Mouse (Mus musculus) layer of hippocampus, postnatal 10 days (tissue): ENCODE results near the gene Poc1a. TPM values are rescaled to one million over a fixed set of nuclear protein-coding genes. Genes with fewer than 3 reads are reported as not detected.
A peak's percentile ranks its signal among the peaks of the same experiment; 100 is the strongest.

Source experiments
- DNase-seq, 2 experiments: peaks; one replicate each; pipeline ENCODE4 v3.0.0; 2021; ENCODE audit warnings: low spot score in 2 of 2
- total RNA-seq, 2 experiments: library from RNA; stranded (reverse); gene quantifications; 2 replicates each; pipeline ENCODE4 v1.2.3; 2021

Poc1a gene
- total RNA-seq, 2 experiments from 2014 or later, result 12.2 to 12.6 TPM

DNA sequence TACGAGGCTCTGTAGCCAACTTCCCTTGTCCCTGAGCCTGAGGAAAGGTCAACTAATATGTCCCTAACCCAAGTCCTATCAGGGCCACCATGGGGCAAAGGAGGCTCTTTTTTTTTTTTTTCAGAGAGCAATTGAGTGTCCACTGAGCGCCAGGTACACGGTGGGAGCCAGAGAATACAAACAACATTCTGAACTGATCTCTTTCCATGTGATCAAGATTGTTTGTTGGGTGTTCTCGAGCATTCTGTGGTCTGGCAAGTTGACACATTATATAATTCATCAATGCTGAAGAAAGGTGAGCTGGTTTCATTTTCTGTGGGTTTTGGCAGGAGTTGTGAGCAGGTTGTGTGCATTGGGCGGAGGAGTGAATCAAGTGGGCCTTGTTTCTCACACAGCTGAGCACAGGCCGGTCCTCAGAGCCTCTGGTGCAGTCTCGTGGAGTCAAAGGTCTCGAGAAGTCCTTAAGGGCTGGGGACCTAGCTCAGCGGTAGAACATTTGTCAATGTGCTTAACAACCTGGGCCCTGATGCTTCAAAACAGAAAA is 17.4 kb upstream of the Poc1a start:
- DNase-seq, result no peak

DNA sequence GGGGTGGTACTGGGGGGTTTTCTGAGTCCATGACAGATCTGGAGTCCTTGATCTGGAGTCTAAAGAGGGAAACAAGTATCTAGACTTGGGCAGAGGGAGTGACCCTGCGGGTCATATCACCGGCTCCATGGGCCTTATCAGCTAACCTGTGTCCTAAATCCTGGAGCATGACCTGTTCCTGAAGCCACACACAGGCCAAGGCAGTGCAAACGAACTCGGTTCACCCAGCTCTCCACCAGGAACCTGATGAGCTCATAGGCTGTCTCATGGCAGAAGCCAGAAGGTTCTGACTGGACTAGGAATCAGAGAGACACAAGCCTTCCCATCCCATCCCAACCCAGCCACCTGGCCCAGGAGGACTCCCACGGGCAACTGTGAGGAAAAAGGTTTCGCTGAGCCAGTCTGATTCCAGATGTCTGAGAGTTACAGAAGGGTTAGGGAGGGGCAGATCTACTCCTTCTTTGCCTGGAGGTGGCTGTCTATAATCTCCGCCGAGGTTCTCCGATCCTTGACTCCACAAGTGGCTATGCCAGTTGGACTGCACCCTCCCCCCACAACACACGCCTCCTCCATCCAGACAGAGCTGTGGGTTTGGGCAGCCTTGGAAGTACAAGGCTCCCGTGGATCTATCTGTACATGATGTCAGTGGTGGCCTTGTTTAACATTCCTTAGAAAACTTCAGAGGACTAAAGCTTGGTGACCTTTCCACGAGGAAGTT is 15.3 kb upstream of the Poc1a start:
- no peak for DNase-seq

DNA sequence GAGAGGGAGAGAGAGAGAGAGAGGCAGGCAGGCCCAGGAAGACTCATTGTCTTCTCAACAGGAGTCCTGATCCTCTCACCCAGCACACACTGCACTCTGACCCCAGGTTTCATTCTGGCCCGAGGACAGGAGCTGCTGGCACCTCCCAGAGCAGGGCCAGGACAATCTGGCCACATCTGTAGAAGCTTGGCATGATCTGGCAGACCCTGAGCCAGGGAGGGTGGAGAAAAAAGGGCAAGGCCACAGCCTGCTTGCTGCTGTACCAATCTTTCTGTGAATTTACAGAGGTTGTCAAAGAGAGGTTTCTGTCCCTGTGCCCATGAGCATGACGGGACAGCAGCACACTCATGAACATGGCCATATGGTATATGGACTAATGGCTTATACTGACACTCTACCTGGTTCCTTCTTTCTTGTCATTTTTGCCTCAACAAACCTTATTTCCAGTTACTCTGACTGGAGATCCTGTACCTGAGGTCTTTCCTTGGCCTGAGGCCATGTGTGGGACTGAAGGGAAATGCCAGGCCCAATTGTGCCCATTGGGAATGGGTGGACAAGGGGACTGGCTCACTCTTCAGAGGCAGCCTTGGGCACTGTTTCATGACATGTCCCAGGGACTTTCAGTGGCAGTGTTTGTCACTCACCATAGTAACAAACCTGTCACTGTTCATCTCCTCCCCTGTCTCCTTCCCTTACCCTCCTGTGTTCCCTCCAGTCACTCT is 13.8 kb upstream of the Poc1a start:
- no peak for DNase-seq

DNA sequence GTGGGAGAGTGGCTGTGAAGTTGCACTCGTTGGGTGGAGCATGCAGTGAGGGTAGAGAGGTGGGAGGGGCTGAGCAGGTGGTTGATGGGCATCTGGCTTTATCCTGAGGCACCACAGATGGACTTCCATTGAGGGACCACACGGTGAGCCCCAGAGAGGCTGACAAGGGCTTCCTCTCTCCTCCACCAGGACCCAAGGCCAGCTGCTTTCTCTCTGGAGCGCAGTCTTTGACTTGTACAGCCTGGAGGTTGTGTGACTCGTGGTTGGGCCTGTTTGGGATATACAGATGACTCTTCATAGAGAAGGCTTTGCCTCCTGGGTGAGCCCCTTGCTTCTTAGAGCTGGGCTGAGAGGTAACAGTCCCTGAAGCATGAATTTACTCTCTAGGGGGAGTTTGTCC is 12.4 kb upstream of the Poc1a start:
- no peak for DNase-seq

DNA sequence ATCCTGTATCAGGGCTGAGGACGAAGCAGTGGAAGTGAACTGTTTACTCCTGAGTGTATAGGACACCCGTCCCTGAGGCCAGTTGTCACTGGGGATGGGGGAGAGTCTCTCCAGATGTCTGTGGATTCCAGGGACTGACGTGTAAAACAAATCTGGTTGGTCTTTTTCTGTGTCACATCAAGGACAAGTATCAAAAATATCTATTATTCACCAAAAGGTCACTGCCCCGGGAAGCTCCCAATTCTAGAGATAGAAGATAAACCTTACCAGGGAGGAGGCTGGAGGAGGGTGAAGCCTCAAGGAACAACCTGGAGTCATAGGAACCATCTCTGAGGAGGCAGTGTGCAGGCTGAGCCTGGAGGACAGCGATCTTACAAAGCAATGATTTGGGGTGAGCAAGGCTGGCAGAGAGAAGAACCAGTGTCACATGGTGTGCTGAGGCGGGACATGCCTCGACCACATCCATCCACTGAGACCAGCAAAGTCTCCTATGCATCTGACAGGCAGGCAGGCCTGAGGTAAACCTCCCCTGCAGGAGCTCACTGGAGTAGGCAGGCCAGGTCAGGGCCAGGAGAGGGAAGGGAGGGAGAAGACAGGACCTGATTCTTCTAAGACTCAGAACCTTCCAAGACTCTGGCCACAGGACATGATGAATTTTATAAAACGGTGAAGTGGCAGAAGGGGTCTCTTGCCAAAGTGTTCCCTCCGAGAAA is 11.6 kb upstream of the Poc1a start:
- no peak for DNase-seq

DNA sequence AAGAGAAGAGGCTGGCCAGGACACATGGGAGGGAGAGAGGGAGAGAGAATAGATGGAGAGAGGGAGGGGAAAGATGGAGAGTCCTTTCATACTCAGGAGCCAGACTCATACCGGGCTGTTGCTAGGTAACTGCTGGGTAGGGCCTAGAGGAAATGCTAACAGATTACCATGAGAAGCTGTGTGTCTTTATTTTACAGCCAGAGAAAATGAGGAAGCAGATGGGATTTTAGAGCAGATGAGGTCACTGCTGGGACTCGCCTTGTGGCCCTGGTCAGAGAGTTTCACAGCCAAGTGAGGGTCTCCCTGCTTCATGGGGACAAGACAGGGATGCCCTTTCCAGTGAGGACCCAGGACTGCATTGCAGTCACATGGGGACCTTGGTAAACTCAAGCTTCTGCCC is 11.0 kb upstream of the Poc1a start:
- no peak for DNase-seq

DNA sequence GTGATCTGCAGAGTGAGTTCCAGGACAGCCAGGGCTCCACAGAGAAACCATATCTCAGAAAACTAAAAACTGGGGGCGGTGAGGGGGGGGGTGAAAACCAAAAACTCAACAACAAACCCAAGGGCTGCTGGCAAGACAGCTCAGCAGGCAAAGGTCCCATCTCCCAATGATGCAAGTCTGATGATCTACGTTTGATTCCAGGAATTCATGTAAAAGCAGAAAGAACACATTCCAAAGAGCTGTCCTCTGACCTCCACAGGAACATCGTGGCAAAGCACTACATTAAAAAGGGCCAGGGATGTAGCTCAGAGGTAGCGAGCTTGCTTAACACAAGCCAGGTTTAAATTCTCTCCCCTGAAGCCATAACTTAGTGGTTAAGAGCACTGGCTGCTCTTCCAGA is 10.2 kb upstream of the Poc1a start:
- no peak for DNase-seq

DNA sequence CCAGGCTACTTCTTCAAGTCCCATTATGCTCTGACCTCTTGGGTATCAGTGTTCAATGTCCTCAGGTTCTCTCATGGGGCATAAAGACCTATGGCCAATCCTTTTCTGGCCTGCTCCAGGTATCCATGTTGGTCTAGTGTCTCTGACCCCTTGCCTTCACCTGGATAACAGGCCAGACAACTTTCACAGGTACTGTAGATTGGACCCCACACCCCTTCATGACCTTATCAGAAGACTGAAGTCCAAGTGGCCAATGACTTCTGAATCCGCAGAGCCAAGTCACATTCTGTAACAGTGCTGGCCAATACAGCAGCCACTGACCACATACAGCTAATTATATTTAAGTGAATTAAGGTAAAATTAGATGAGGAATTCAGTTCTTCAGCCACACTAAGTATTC is 8.6 kb upstream of the Poc1a start:
- no peak for DNase-seq

DNA sequence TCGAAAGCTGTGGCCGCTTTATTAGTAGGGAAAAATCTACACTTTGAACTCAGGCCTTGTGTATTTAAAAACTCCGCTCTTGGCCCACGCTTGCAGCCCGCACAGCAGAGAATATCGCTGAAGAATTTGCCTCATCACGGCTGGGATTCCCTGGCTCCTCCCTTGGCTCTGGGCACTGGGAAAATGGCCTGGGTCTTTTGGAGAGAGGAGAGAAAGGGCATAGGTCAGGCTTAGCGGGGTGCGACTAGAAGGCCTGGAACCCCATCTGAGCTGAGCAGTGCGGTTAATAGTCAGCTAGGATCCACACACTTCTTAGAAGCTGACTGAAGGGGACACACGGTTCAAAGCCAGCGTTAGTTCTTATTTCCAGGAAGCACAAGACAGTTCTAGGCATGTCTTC is 7.6 kb upstream of the Poc1a start:
- DNase-seq, result no peak

DNA sequence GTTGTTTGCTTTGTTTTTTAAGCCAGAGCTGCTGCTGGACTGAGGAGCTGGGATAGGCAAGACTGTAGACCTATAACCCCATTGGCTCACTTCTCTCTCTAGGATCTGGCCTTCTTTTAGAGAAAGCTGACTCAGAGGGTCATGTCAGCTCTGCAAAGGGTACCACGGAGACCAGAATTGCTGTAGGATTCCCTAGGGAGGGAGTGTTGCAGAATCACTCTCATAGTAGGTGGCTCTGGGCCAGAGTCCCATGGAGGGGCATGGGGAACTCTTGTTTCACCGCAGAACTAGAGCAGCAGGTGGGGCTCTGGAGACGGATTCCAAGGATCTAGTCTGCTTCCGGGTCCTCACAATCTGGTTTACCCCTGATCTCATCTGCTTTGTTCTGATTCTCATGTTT is 7.1 kb upstream of the Poc1a start:
- DNase-seq, result no peak

DNA sequence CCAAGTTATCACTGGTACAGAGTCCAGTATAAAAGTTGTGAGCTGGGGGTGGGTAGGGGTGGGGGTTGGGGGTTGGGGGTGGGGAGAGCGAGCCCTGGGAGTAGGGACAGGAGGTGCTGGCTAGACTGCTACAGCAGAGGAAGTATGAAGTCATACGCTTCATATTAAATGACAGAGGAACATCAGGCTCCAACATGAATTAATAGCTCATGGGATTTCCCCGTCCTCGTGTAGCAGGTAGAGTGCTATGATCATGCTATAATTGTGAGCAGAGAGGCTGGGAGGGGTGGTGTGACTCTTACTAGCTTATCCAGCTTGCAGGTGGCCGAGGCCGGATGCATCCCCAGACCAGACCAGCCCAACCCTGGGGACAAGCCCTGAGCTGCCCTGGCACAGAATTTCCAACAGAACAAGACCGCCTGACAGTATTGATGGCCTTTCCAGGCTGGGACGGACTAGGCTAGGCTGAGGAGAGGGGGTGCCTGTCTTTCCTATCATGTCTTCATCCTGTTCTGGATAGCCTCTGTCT is 6.1 kb upstream of the Poc1a start:
- no peak for DNase-seq

DNA sequence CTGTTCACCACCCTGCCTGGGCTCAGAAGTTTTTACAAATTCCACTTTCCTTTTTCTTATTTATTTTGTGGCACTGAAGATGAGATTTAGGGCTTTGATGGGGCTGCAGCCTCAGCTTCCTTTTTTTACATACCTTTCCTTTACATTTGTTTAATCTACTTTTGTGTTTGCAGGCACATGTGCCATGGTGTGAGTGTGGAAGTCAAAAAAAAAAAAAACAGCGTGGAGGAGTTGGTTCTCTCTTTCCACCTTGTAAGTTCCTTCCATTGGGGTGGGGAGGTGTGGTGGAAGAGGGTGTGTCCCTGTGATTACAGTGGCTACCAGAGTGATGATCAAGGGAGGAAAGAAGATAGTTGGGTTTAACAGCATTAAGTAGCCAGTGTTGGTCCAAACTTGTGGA is 5.1 kb upstream of the Poc1a start:
- no peak for DNase-seq

DNA sequence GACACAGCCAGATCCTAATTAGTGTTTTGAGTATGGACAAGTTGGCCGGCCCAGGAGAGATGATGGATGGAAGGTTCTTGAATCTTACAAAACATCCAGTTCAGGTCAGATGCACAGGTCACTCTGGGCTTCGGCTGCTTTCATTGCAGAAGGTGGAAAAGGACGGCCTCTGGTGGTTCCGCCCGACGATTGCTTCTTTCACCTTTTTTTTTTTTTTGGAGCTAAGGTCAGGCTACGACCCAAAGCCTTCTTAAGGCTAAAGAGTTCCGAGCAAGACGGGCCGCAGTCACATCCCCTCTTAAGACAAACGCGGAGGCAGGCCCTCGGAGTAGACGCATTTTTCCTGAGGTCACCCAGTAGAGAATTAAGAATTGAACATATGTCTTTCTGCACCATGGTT is 475 bp upstream of the Poc1a start:
- DNase-seq, result peak in 1 of 2 experiments; percentile 56

DNA sequence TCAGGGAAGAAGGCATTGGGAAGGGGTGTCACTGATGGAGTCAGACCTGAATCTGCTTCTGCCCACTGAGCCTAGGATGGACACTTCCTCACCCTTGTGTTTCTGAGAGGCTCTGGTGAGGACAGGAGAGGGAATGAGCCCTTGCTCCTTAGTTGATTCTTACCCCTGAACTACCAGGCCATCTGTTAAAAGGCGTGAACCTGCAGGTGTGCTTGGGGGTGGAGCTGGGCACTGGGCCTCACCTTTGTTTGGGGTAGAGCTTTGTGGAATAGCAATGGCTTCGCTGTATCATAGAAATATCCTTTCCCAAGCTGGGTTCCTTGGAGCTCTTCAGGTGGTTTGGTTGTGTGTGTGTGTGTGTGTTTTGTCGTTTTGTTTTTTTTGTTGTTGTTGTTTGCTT is 1.2 kb downstream of the Poc1a start:
- DNase-seq, result no peak

DNA sequence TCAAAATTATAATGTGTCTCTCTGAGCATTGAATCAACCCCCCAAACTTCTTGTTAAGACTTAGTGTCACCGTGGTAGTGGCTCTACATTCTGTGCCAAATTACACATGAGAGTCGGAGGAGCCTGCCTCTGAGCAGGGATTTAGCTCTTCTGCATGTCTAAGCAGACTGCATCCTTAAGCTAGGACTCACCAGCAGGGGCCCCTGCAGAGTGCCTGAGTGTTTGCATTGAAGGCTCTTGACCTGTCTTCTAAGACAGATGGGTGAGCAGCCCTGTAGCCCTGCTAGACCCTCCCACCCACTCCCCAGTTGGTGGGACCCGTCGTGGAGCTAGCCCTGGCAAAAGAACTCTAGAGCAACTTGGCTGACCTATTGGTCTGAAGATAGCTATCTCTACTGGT is 6.3 kb downstream of the Poc1a start:
- no peak for DNase-seq

DNA sequence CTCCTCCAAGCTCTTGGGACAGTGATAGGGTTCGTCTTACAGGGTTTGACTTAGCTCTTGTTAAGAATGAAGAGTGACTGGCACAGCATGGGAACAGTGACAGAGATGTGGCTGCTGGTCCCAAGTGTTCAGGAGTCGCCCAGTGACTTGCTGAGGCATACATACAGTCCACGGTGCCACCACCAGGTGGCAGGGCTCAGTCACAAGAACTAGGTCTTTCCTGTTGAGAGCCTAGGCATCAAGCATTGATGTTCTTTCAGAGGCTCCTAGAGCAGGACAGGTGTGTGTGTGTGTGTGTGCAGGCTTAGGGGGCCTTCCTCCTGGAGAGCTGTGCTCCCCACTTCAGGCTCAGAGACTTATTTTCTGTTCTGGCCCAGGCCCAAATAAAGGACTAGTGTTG is 8.0 kb downstream of the Poc1a start:
- peak; percentile 82 to 88 for DNase-seq

DNA sequence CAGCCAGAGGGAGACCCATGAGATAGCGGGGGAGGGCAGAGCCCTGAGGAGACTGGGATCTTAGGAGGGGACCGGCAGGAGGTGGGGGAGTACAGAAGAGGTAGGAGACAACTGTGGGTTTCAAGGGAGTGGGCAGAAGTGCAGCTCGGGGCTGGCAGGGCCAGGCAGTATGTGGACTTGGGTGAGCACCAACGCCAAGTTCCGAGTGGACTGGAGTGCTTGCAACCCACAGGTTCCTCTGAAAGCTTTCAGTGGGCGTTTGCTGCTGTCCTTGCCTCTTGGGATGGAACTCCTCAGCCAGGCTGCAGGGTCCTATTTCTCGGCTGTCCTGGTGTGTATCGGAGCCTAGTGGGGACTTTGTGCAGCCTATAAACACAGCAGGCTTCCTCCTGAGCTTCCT is 9.0 kb downstream of the Poc1a start:
- no peak for DNase-seq

DNA sequence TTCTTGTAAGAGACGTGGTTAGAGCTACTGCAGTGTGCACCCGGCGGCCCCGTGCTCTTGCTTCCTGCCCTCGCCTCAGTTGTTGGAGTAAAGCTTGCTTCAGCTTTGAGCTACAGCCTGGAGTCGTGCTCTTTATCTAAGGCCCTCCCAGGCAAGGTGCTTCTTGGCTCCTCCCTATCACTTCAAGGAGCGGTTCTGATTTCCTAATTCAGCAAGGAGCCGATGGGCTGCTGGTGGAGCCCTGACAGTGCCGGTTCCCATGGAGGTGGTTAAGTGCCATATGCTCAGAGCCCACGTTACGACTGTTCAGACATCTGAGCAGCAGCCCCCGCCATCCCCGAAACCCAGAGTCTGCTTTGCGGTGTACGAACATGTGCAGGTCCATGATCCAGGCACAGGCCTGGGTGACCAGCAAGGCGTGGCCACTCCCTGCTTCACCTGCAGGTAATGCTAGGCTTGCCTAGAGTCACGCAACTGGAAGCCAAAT is 9.8 kb downstream of the Poc1a start:
- DNase-seq, result peak in 1 of 2 experiments; percentile 57

DNA sequence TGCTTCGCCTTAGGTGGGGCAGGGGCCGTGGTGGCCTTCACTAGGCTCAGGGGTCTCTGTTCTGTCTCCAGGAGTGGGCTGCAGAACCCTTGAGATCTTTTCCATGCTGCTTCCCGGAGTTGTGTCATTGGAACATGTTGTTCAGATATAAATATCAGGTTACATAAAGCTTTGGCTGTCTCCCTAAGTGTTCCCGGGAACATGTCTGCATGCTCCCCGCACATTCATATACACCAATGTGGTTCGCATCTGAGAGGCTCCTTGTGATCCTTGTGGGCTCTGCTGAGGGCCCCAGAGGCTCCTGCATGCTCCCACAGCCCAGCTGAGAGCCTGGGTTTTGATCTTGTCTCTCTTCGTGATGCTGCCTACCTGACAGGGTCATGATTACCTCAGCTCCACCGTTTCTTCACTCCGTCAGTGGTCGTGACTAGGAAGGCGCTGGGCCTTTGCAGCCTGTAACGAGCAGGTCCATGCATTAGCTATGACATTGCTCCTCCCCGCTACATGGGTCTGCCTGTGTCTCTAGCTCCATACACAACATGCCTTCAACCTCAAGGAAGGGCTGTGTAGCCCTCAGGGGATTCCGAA is 12.8 kb downstream of the Poc1a start:
- DNase-seq, result no peak

DNA sequence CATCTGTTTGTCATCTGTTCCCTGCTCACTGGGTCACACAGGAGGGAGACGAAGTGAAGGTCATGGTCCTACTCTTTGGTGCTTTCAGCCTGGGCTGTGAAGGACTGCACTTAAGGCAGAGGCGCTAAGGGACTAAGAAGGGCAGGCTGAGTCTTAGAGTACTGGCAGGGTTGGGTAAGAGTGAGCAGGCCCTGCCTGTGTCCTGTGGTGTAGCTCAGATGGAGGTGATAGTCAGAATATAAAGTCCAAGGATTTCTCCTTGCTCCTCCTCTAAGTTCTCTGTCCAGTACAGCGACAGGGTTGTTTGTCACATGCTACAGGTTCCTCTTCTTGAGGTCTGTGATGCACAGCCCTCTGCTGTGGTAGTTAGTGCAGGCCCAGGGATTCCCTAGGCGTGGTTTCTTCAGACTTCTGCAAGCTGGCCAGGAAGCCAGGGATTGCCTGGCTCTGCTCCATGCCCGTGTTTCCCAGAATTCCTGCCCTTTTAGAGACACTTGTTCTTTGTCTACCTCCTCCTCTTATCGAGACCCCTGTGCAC is 15.8 kb downstream of the Poc1a start:
- DNase-seq, result no peak

DNA sequence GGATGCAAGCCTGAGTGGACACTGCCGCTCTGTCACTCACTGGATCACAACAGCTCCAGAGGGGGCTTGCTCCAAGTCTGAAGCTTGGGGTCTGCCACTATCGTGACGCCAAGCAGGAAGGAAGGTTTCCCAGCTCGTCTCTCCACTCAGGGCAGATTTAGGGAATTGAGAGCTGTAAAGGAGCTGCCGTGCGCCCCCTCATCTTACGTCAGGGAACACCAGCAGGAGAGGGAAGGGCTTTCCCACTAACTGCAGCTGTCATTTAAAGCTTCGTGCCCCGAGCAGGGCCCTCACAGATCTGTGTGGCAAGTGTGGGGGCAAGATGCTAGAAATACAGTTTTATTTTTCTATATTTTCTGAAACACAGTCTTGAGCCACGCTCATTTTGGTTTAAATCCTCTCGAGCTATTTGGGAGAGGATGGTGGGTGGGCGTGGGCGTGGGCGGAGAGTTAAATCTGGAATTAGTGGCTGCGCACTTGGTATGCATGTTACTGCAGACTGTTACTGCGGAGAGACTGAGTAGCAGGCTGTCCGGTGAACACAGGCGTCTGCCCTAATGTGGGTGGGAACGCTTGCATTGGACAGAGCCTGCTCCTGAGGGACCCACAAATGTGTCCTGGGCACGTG is 19.4 kb downstream of the Poc1a start:
- peak; percentile 71 to 74 for DNase-seq
